Mouse (Mus musculus) c-Kit-negative CD71-positive TER-119-positive erythroid progenitor cells, embryonic 14.5 days (primary cell): Measurements from ENCODE around the gene Prelid3b.

ENCODE experiments used
- DNase-seq: peaks from one replicate; pipeline ENCODE4 v3.0.0-alpha.2; 2013; ENCODE audit warnings: low read depth, low spot score

Prelid3b gene

GRCm38 (mm10) chr2:174426856-174427255 is 46.0 kb downstream of the Prelid3b start:
- no peak for DNase-seq

GRCm38 (mm10) chr2:174424301-174425085 is 48.4 kb downstream of the Prelid3b start:
- no peak for DNase-seq

GRCm38 (mm10) chr2:174421107-174421506 is 51.8 kb downstream of the Prelid3b start:
- DNase-seq: no peak

GRCm38 (mm10) chr2:174415731-174416310 is 57.1 kb downstream of the Prelid3b start, which contains the start of gene Nelfcd:
Gene Nelfcd, plus strand, starts transcription at chr2:174415804.
- peak; percentile 98 for DNase-seq
